Mouse (Mus musculus) left cerebral cortex, adult 18-20 months (tissue): ENCODE results near the gene Cpne7. TPM values are rescaled to one million over a fixed set of nuclear protein-coding genes. Genes with fewer than 3 reads are reported as not detected.
A peak's percentile ranks its signal among the peaks of the same experiment; 100 is the strongest.

ENCODE experiments used
- DNase-seq, 2 experiments: peaks; one replicate each; pipeline ENCODE4 v3.0.0; 2021 to 2022; ENCODE audit warnings: low spot score in 2 of 2, mixed read lengths in 1 of 2
- total RNA-seq, 2 experiments: library from RNA; stranded (reverse); gene quantifications; 2 replicates each; pipeline ENCODE4 v1.2.3; 2021

Cpne7 gene
- total RNA-seq, 2 experiments from 2014 or later, result 58.0 to 61.3 TPM

DNA sequence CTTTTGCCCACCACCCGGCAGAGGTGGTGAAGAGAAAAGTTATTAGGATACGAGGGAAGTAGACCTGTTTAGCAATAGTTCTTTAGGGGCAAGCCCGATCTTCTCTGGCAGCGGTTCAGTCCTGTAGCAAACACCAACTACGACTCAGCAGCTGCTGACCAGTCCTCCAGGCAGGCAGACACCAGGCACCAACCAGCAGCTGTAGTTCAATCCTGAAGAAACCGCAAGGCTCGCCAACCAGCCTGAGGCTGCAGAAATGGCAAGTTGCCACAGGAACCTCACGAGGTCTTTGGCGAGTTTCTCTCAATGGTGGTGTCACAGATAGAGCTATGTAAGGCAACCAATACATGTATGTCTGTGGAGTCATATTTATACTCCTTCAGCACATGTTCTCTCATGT lies 4.3 kb upstream of the Cpne7 start:
- no peak for DNase-seq

DNA sequence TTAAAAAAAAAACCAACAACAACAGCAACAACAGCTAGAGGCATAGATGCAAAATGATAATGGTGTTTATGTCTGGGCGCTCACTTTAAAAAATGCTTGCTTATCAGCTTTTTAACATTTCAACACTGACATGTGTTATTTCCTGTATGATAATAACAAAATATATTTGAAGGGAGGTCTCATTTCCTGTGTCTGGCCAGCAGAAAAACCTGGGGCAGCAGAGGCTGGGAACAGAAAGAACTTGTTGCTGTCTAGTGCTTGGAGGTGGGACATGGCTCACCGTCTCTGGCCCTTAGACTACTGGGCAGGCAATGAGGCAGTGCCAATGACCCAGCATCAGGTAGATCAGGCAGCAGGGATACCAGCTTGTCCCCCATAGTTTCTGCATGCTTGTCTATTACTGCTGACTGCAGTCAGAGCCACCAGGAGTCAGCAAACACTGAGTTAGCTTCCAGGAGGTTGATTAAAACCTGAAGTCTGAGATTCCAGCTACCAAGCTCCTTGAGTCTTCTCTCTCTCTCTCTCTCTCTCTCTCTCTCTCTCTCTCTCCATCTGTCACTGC lies 3.2 kb upstream of the Cpne7 start:
- no peak for DNase-seq

DNA sequence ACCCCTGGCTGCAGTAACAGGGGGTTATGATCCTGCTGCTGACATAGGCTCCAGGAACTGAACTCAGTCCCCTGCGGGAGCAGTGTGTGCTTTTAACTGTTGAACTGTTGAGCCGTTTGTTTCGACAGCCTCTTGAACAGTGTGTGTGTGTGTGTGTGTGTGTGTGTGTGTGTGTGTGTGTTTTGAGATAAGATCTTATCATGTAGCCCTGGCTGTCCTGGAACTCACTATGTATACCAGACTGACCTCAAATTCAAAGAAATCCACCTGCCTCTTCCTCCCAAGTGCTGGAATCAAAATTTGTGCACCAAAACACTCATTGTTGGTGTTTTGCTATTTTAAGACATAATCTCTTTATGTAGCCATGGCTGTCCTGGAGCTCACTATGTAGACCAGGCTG lies 2.5 kb upstream of the Cpne7 start:
- DNase-seq, result no peak

DNA sequence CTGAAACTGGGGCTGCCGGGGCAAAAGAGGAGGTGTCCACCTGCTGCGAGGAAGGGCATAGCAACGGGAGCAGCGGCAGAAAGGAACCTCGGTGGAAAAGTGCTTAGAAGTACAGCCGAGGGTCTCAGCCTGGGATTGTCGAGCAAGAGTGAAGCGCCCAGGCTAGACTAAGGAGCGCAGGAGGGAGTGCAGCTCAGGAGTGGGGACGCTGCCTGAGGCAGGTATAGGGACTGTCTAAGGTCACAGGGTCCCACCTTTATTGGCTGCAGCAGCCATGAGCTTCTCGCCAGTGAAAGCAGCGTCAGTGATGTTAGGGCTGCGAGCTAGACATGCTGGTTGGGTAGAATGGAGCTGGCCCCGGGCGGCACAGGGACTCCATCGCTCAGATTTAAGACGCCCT lies 570 bp downstream of the Cpne7 start:
- DNase-seq, result no peak

DNA sequence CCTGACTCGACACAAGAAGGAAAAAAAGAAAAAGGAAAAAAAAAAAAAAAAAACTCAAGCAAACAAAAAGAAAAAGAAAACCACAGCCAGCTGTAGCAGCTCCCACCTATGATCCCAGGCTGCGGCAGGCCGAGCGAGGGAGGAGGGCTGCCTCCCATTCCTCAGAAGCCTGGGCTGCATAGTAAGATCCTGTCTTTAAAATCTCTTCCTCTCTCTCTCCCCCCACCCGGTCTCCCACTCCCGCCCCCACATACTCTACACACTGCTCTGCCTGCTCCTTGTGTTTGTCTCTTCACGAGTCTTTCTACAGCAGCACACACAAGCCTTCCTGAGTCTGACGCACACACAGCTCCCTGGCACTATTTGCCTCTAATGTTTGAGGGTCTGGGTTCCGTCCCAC lies 4.9 kb downstream of the Cpne7 start:
- DNase-seq, result no peak

DNA sequence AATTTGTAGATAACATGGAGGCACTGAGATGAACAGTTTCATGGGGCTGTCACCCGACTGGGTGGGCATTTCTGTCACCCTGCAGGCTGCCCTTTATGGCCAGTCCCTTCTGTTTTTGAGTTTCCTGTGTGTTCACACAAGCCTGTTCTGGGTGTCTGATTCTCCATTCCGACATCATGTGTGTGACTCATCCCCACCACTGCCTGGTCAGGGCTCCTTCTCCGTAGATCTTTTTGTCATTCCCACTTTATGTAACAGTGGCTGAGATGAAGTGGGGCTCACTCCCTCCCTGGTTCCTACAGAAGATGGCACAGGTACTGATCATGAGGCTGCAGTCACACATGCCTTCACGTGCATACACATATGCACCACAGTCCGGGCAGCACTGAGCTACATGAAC lies 5.5 kb downstream of the Cpne7 start:
- DNase-seq, result no peak

DNA sequence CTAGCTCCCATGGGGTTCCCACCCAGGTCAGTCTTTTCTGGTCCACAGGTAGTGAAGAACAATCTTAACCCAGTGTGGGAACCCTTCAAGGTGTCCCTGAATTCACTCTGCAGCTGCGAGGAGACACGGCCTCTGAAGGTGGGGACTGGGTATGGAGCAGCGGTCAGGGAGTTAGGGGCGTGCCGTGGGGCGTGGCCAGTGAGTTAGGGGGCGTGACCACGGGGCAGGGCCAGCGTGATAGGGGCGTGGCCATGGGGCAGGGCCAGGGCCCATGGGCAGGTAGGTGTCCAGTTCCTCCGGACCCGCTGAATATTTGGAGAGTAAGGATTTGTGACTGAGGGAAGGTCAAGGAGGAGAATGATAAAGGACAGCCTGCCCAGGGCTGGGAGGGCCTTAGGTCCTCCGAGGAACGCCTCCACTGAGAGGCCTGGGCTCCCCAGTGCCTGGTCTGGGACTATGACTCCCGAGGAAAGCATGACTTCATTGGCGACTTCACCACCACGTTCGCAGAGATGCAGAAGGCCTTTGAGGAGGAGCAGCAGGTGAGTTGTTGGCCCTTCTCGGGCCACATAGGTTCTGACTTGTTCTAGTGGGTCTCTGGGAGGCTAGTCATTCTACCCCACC lies 9.1 kb downstream of the Cpne7 start:
- no peak for DNase-seq

DNA sequence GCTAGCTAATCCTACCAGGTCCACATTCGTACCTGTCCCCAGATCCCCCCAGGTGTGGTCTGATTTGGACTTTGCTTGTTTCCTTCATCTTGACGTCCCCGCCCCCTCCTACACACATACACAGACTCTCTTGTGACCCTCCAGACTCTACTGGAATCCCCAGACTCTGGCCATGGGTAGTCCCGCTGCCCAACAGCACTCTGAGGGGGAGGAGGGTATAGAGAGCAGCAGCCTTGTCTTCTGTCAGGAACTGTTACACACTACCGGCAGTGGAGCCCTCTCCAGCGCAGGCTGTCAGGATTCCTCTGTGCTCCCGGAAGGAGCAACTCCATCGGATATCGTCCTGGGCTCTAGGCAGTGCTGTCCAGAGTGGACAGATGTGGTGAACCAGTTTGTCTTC lies 13.9 kb downstream of the Cpne7 start:
- no peak for DNase-seq

DNA sequence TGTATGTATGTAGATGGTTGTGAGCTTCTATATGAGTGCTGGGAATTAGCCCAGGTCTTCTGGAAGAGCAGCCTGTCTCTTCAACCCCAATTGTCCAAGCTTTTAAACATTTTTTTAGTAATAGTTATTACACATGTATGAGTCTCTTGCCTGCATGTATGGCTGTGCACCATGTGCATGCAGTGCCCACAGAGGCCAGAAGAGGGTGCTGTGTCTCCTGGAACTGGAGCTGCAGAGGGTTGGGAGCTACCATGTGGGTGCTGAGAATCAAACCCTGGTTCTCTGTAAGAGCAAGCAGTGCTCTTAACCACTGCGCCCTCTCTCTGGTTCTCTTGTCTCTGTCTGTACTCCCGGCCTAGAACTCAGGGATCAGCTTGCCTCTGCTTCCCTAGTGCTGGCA lies 15.8 kb downstream of the Cpne7 start:
- DNase-seq, result no peak

DNA sequence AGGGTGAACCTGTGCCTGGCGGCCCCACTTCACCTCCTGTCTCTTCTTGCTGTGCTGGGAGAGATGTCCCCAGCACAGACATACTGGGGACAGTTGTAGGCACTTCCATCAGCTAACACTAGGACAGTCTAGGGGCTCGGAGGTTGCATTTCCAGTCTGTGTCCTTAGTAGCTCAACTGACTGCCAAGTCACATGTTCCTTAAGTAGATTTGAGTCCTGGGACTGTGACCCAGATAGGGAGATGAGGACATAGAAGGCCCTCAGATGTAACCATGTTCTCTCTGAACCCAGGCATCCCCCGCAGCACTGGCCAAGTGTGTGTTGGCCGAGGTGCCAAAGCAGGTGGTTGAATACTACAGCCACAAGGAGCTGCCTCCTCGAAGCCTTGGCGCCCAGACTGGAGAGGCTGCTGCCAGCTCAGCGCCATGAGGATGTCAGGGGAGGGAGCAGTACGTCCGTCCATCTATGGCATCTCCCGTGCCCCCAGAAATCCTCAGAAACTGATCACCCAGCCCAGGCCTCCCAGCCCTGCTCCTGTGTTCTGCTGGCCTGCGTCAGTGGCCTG lies 17.1 kb downstream of the Cpne7 start:
- no peak for DNase-seq

DNA sequence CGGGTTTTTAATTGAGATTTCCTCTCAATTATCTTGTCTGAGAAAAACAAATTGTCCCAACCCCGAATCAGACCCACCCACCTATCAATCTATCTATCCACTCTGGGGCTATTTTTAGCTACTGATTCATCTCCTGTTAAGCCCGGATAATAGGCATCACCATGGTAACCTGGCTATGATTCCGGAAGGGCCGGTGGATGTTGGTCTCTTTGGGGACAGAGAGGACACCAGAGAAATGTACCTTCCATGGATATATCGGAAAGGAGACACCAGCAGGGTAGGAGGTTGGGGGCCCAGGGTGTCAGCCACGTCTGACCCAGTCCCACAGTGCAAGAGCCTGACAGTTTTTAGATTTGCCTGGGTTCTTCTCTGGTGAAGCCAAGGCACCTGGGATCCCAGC lies 18.2 kb downstream of the Cpne7 start:
- DNase-seq, result no peak

DNA sequence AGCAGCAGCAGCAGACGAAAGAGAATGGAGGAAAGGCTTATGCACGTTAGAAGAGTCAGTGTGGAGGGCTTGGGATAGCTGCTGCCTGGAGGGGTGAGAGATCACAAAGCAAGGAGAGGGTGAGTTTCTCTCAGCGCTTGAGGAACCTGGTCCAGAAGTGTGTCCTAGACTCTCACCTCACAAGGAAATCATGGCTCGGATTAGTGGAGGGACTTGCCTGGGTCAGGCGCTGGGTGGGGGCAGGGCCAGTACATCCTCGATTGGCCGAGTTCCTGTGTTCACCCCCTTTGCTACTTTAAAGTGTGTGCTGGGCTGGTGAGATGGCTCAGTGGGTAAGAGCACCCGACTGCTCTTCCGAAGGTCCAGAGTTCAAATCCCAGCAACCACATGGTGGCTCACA lies 18.6 kb downstream of the Cpne7 start:
- no peak for DNase-seq

DNA sequence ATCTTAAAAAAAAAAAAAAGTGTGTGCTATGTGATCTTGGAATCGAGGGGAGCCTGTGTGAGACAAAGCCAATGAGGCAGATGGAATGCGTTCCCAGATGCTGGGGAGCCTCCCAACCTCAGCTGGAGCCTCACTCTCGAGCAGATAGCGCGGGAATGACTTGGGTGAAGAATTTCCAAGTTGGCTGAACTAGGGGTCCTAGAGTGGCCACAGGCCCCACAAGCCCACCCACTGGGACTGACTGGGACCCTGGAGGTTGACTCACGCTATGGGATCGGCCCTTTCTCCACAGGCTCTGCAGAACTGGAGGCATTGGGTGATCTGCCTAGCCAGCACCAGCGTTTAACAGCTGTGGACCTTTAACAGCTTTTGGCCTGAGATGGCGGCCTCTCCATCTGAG lies 19.1 kb downstream of the Cpne7 start:
- no peak for DNase-seq

DNA sequence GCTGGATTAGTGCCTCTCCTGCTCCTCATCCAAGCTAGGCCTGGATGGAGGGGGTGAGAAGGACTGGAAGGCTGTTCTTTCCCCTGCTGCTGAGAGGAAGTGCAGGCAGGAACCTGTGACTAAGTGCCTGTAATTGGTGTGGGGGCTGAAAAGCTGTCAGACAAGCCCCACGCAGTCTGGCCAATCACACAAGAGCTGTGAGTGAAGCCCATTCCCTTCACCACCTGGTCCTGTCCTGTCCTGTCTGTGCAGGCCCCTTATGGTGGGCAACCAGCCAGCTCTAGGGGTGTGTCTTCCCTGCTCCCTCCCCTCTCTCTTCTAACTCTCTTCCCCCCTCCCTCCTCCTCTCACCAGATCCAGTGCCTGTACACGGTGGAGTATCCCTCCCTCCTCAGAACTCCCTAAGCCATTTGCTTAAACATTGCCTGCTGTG lies 20.5 kb downstream of the Cpne7 start:
- DNase-seq, result peak; percentile 52 to 69

DNA sequence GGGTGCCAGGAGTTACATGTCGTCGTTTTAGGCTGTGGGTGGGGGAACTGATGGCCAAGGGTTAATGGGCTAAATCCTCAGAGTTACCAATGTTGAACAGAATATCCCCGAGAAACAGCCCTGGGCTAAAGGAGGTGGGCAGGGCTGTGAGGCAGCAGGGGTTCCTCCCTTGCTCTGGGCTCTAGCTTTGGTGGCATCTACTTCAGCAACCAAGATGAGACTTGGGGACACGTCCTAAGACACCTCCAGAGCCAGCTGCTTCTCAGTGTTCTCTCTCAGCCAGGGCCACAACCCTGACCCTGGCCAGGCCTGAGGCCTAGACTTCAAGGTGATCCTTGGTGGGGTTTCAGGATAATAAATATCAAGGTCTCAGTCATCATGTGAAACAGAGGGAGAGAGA lies 21.6 kb downstream of the Cpne7 start:
- no peak for DNase-seq

DNA sequence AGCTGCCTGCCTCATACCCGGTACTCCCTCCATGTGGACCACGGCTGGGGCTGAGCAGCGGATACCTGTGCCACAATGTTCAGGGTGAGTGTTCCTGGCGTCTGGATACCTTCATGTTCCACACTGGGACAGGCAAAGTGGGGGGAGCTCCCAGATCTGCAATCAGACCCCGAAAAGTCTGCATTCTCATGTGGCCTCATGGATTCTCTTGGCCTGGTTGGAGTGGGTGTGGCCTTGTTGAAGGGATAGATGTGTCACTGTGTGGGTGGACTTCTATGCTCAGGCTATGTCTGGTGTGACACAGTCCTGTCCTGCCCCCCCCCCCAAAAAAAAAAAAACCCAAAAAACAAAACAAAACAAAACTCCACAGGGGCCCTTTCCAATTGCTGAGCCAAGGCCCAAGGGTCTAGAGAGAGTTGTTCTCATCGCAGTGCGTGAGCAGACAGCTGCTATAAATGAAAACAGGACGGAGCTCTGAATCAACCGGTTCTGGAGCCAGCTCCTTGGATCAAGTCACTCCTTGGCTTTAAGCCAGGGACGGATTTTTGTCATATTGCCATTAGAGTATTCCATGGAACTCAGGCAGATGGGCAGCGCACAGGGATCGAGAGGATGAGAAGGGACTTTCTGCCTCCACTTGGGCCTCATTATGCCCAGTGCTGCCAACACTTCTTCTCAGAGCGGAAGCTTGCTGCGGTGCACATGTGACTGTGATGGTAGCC lies 24.7 kb downstream of the Cpne7 start:
- DNase-seq, result peak; percentile 65 to 77

DNA sequence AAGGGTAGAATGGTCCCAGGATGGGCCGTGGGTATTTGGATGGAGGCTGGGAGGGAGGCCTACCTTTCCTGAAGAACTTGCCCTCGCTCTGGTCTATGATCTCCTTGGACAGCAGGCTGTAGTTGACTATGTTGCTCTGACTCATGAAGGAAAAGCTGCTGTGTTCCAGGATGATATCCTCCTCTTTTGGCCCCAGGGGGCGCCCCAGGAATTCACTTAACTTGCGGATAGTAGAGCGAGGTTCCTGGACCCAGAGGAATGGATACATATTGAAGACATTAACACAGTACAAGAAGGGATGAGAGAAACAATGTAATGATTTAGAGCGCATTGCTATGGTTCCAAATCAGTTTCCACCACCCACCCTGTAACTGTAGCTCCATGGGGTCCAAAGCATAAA lies 28.1 kb downstream of the Cpne7 start:
- no peak for DNase-seq

DNA sequence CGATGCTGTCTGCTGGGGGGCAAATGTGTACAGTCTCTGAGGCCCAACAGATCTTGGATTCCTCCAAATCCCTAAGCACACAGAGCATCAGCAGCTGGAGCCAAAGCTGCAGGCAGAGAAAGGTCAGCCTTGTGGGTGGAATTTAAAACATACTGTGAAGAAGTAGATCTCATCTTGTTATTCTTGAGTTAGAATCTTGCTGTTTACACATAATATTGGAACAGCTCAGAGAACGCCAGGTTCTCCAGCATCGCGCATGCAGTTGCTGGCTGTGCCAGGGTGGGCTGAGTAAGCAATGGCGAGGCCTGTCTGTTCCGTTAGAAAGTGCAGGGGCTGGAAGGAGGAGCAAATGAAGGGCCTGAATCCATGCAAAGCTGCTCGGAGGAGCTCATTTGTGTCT lies 29.2 kb downstream of the Cpne7 start:
- no peak for DNase-seq

DNA sequence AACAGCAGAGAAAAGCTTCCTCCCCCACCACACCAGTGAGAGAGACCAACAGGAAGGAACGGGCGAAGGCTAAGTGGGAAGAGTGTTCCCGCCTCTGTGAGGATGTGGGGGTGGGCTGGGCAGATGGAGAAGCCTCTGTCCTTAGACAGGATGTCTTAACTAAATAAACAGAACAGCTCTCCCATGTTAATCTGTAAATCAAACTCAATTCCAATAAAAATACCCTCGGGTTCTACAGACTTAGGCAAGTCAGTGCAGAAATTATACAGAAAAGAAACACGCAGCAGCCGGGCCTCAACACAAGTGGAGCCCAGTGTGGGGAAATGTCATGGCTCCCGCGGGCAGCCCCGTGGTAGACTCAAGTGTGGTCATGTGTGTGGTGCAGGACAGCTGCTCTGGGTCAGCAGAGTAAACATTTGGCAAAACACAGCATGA lies 33.6 kb downstream of the Cpne7 start:
- peak; percentile 27 to 54 for DNase-seq

DNA sequence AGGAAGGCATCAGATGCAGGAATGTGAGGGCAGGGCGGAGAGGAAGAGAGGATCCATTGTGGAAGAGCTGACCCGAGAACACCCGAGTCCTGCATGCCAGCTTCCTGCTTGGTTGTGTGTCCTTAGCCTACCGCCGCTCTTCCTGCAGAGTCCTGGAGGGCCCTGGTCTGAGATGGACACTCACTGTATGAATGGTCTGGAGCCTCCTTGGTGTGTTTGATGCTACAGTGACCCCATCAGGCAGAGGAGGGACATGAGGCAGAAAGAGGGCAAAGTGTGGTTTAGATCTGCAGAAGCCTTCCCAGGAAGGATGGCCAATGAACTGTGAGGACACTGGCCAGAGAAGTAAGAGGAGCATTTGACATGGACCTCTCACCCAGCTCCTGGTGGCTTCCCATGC lies 38.0 kb downstream of the Cpne7 start:
- DNase-seq, result no peak

DNA sequence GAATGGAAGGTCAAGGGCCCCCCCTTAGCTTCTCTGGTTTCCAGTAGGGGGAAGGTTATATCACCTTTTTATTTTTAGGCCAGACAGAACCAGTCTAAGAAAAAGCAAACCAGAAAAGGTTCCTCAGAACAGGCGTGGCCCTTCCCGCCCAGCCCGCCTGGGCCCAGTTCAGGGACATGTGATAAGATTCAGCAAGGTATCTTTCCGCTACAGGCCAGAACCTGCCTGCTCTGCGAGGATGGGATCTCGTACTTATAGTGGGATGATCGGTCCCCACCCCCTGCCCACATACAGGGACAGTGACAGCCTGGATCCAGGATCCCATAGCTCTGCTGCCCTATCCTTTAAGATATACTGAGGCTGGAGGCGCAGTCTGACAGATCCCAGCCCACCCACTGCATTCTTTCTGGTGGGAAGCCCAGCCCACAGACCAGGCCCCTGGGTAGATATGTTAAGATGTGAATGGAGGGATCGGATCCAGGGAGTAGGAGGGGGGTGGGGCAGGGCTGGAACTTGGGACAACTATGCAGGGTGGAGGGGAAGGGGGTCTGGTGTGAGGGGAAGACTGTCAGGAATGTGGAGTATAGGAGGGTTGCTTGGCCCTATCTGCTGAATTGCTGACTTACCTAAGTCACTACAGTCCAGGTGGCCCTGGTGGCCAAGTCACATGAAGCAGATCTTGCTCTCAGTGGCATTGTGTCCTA lies 39.0 kb downstream of the Cpne7 start:
- DNase-seq, result no peak
